Mouse (Mus musculus): ENCODE results near the gene Rdh16f2. TPM values are rescaled to one million over a fixed set of nuclear protein-coding genes. Genes with fewer than 3 reads are reported as not detected.
A peak's percentile ranks its signal among the peaks of the same experiment; 100 is the strongest.
"Not testable (repeated sequence)": the region's sequence is repeated elsewhere in the genome, so short reads cannot be mapped to it uniquely, and the experiment has no call there.

Gene Rdh16f2
- not detected in 2 replicates for polyA plus RNA-seq (2014; fragmentation: Nextera tagmentation; extraction: Ambion mirVana)

- ATAC-seq (no peak), DNase-seq (ENCODE audit: low spot score) (no peak)
- 85% methylated on average over 3 of the region's 3 CpGs for WGBS
- no peaks in the 10 kb centered on the region for H3K27me3 ChIP-seq (replicated peaks; ENCODE audit: control insufficient read depth, insufficient read depth, low read length)
- H3K9ac ChIP-seq (ENCODE audit: low read length), result no peak within 1 kb of the TSS
- H3K27ac ChIP-seq (ENCODE audit: low read depth, low read length), result no peak within 1 kb of the TSS
- no peak within 1 kb of the TSS for H3K4me2 ChIP-seq (ENCODE audit: low read length)
- no peak within 1 kb of the TSS for H3K4me3 ChIP-seq (ENCODE audit: low read depth, low read length)
- no peaks in the 10 kb centered on the region for H3K36me3 ChIP-seq (ENCODE audit: control insufficient read depth, insufficient read depth, low read length)
- no peaks in the 10 kb centered on the region for H3K4me1 ChIP-seq (ENCODE audit: control insufficient read depth, insufficient read depth, low read length)
- no peaks in the 10 kb centered on the region for H3K9me3 ChIP-seq (replicated peaks; ENCODE audit: control insufficient read depth, low read length)
Observed at GRCm38 (mm10) chr10:127866232-127866631, at the start of gene Rdh16f2. TSS of gene Rdh16f2 (plus strand) at chr10:127866474.

DNA sequence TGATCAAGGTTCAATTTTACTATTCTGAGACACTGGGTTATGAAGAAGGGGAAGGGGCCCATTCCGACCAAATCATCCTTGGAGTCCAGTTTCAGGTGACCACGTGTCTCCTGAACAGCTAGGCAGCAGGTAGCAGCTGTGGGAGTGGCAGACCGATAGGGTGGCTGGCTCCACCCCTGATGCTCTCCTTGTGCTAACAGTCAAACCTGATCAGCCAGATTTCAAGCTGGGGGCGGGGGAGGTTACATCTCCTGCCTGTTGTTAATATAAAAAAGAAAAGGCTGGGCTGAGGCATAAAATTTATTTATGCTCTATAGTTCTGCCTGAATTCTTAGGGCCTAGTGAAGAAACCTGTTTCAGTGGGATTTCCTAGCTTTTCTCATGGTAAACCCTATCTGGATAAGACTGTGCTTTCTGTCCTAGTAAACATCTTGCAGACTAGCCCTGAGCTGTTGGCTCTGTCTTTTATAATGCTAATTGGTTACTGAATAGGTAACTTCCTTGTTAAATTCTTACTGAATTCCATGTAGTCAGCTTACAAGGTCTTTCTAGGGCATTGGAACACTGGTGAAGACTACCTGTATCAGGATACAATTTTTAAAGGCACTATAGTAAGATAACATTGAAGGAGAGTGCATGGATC is 48.9 kb upstream of the Rdh16f2 start:
- not testable (repeated sequence) for H3K9ac ChIP-seq (ENCODE audit: low read length); H3K27ac ChIP-seq (ENCODE audit: low read depth, low read length); ATAC-seq; H3K4me2 ChIP-seq (ENCODE audit: low read length); H3K36me3 ChIP-seq (ENCODE audit: control insufficient read depth, insufficient read depth, low read length); H3K9me3 ChIP-seq (replicated peaks; ENCODE audit: control insufficient read depth, low read length); H3K4me3 ChIP-seq (ENCODE audit: low read depth, low read length); DNase-seq (ENCODE audit: low spot score); H3K27me3 ChIP-seq (replicated peaks; ENCODE audit: control insufficient read depth, insufficient read depth, low read length); H3K4me1 ChIP-seq (ENCODE audit: control insufficient read depth, insufficient read depth, low read length)
- 76% methylated on average over 4 of the region's 4 CpGs for WGBS

- not testable (repeated sequence) for DNase-seq (ENCODE audit: low spot score); ATAC-seq; H3K9ac ChIP-seq (ENCODE audit: low read length); H3K4me3 ChIP-seq (ENCODE audit: low read depth, low read length); H3K4me1 ChIP-seq (ENCODE audit: control insufficient read depth, insufficient read depth, low read length); H3K4me2 ChIP-seq (ENCODE audit: low read length); H3K36me3 ChIP-seq (ENCODE audit: control insufficient read depth, insufficient read depth, low read length); H3K27me3 ChIP-seq (replicated peaks; ENCODE audit: control insufficient read depth, insufficient read depth, low read length); H3K27ac ChIP-seq (ENCODE audit: low read depth, low read length); H3K9me3 ChIP-seq (replicated peaks; ENCODE audit: control insufficient read depth, low read length)
- 93% methylated on average over 2 of the region's 2 CpGs for WGBS
Observed at GRCm38 (mm10) chr10:127821806-127822205, 44.5 kb upstream of the Rdh16f2 start.

- H3K9me3 ChIP-seq (replicated peaks; ENCODE audit: control insufficient read depth, low read length), result 0 out of 2 replicates have a peak, but pooled peaks cover 3% of the 10 kb centered on the region
- no peaks in the 10 kb centered on the region for H3K27me3 ChIP-seq (replicated peaks; ENCODE audit: control insufficient read depth, insufficient read depth, low read length)
- H3K36me3 ChIP-seq (ENCODE audit: control insufficient read depth, insufficient read depth, low read length), result no peaks in the 10 kb centered on the region
- no peak overlapping the region for H3K9ac ChIP-seq (ENCODE audit: low read length)
- H3K4me1 ChIP-seq (ENCODE audit: control insufficient read depth, insufficient read depth, low read length), result no peaks in the 10 kb centered on the region
- WGBS, result 78% methylated on average over 6 of the region's 6 CpGs
- ATAC-seq (no peak), DNase-seq (ENCODE audit: low spot score) (peak; percentile 3)
- H3K27ac ChIP-seq (ENCODE audit: low read depth, low read length), result no peak overlapping the region
- H3K4me2 ChIP-seq (ENCODE audit: low read length), result no peak overlapping the region
- H3K4me3 ChIP-seq (ENCODE audit: low read depth, low read length), result no peak overlapping the region
Observed at GRCm38 (mm10) chr10:127825386-127825785, 40.9 kb upstream of the Rdh16f2 start.

- 48% methylated on average over 3 of the region's 3 CpGs for WGBS
- peak; percentile 43 for DNase-seq (ENCODE audit: low spot score)
Observed at GRCm38 (mm10) chr10:127829121-127829520, 37.2 kb upstream of the Rdh16f2 start.

DNA sequence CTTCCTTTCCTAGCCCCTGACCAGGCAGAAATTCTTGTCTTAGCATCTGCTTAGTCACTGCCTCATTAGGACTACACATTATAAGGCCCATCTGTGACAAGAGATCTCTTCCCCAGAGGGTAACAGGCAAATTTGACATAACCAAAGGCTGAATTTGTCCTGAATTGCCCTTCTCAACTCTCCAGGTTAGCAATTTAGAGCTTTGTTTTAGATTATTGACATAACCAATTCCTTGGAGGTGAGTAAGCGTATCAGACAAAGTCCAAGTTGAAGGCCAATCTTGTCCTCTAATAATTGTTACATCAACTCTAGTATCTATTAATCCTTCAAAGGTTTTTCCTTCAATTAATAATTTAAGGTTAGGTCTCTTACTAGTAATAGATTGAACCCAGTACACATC is 32.1 kb upstream of the Rdh16f2 start:
- H3K36me3 ChIP-seq (ENCODE audit: control insufficient read depth, insufficient read depth, low read length); H3K4me2 ChIP-seq (ENCODE audit: low read length); H3K9ac ChIP-seq (ENCODE audit: low read length); H3K27ac ChIP-seq (ENCODE audit: low read depth, low read length); H3K4me1 ChIP-seq (ENCODE audit: control insufficient read depth, insufficient read depth, low read length); ATAC-seq; H3K9me3 ChIP-seq (replicated peaks; ENCODE audit: control insufficient read depth, low read length); H3K4me3 ChIP-seq (ENCODE audit: low read depth, low read length); DNase-seq (ENCODE audit: low spot score); H3K27me3 ChIP-seq (replicated peaks; ENCODE audit: control insufficient read depth, insufficient read depth, low read length): not testable (repeated sequence)
- 96% methylated on average over 1 of the region's 1 CpGs for WGBS

More at GRCm38 (mm10) chr10:127829121-127829520, 37.2 kb upstream of the Rdh16f2 start:
- Histone ChIP-seq H3K27ac (ENCODE audit: low read depth, low read length) (no peak overlapping the region), H3K27me3 (replicated peaks; ENCODE audit: control insufficient read depth, insufficient read depth, low read length) (no peaks in the 10 kb centered on the region), H3K4me2 (ENCODE audit: low read length) (no peak overlapping the region), H3K9ac (ENCODE audit: low read length) (no peak overlapping the region), H3K4me3 (ENCODE audit: low read depth, low read length) (no peak overlapping the region), H3K36me3 (ENCODE audit: control insufficient read depth, insufficient read depth, low read length) (no peaks in the 10 kb centered on the region), H3K9me3 (replicated peaks; ENCODE audit: control insufficient read depth, low read length) (no peaks in the 10 kb centered on the region), H3K4me1 (ENCODE audit: control insufficient read depth, insufficient read depth, low read length) (no peaks in the 10 kb centered on the region)
- ATAC-seq, result no peak

DNA sequence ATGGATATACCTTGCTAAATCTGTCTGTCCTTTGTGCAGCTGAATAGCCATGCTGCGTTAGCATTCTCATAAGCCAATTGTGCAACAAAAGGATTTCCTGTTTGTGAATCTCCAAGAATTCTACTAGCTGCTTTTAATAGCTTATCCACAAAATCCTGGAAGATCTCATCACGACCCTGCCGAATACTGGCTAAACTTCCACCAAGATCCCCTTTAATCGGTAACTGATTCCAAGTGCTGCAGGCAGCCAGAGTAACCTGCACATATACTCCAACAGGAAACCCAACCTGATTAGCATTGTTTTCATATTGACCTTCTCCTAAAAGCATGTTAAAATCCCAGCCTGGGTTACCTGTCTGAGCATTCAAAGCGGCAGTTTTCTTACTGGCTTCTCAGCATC is 31.0 kb upstream of the Rdh16f2 start:
- 87% methylated on average over 5 of the region's 5 CpGs for WGBS
- ATAC-seq, result no peak

DNA sequence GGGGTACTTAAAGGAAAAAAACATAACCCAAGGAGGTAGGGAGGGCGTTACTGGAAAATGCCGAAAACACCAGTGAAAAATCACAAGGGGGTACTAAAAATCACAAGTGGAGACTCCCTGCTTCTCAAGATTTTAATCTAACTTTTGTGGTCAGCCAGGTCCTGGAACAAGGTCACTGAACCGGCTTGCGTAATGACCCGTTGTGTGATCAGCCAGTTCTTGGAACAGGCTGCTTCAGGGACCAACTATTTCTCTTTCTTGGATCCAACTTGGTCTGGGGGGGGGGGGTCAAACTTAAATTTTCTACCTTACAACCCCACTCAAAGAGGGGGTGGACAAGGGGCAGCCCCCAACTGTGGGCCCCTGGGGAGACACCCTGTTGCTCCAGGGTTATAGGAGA is 28.5 kb upstream of the Rdh16f2 start:
- not testable (repeated sequence) for ATAC-seq; H3K27ac ChIP-seq (ENCODE audit: low read depth, low read length); H3K9ac ChIP-seq (ENCODE audit: low read length); DNase-seq (ENCODE audit: low spot score); H3K9me3 ChIP-seq (replicated peaks; ENCODE audit: control insufficient read depth, low read length); H3K4me2 ChIP-seq (ENCODE audit: low read length); H3K4me1 ChIP-seq (ENCODE audit: control insufficient read depth, insufficient read depth, low read length); H3K27me3 ChIP-seq (replicated peaks; ENCODE audit: control insufficient read depth, insufficient read depth, low read length); H3K36me3 ChIP-seq (ENCODE audit: control insufficient read depth, insufficient read depth, low read length); H3K4me3 ChIP-seq (ENCODE audit: low read depth, low read length)
- WGBS, result 95% methylated on average over 5 of the region's 5 CpGs

More for the DNA sequence above, 31.0 kb upstream of the Rdh16f2 start:
- no peak for DNase-seq (ENCODE audit: low spot score)
- Histone ChIP-seq H3K9ac (ENCODE audit: low read length) (no peak overlapping the region), H3K4me1 (ENCODE audit: control insufficient read depth, insufficient read depth, low read length) (no peaks in the 10 kb centered on the region), H3K27ac (ENCODE audit: low read depth, low read length) (no peak overlapping the region), H3K27me3 (replicated peaks; ENCODE audit: control insufficient read depth, insufficient read depth, low read length) (no peaks in the 10 kb centered on the region), H3K9me3 (replicated peaks; ENCODE audit: control insufficient read depth, low read length) (no peaks in the 10 kb centered on the region), H3K4me2 (ENCODE audit: low read length) (no peak overlapping the region), H3K4me3 (ENCODE audit: low read depth, low read length) (no peak overlapping the region), H3K36me3 (ENCODE audit: control insufficient read depth, insufficient read depth, low read length) (no peaks in the 10 kb centered on the region)

DNA sequence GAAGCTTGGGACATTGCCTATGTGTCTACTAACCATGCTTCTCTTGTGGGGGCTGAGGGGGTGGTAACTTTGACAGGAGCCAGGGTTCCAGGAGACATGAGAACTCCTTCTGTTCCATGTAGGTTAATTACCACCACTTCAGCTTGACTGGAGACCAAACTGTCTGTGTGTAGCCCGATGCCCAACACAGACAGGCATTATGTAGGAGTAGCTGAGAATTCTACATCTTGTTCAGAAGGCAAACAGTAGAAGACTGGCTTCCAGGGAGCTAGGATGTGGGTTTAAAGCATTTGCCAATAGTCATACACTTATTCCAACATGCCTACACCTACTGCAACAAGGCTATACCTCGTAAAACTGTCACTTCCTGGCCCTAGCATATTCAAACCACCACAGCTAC is 27.7 kb upstream of the Rdh16f2 start:
- H3K36me3 ChIP-seq (ENCODE audit: control insufficient read depth, insufficient read depth, low read length), result no peaks in the 10 kb centered on the region
- no peaks in the 10 kb centered on the region for H3K9me3 ChIP-seq (replicated peaks; ENCODE audit: control insufficient read depth, low read length)
- ATAC-seq (no peak), DNase-seq (ENCODE audit: low spot score) (no peak)
- H3K27ac ChIP-seq (ENCODE audit: low read depth, low read length), result no peak overlapping the region
- no peaks in the 10 kb centered on the region for H3K4me1 ChIP-seq (ENCODE audit: control insufficient read depth, insufficient read depth, low read length)
- H3K4me3 ChIP-seq (ENCODE audit: low read depth, low read length), result no peak overlapping the region
- no peaks in the 10 kb centered on the region for H3K27me3 ChIP-seq (replicated peaks; ENCODE audit: control insufficient read depth, insufficient read depth, low read length)
- H3K4me2 ChIP-seq (ENCODE audit: low read length), result no peak overlapping the region
- 86% methylated on average over 2 of the region's 2 CpGs for WGBS
- H3K9ac ChIP-seq (ENCODE audit: low read length), result no peak overlapping the region
